Mouse (Mus musculus) thymus, postnatal 10 days (tissue): Measurements from ENCODE around the gene Narfl.
A peak's percentile ranks its signal among the peaks of the same experiment; 100 is the strongest.
"Not testable (repeated sequence)": the region's sequence is repeated elsewhere in the genome, so short reads cannot be mapped to it uniquely, and the experiment has no call there.

ENCODE experiments used
- DNase-seq, 2 experiments: peaks; one replicate each; pipeline ENCODE4 v3.0.0; 2021; ENCODE audit warnings: low spot score in 2 of 2

Narfl gene

GRCm38 (mm10) chr17:25802825-25803517 is 29.4 kb downstream of the Narfl start:
- DNase-seq: no peak

- DNase-seq: no peak
Measured at GRCm38 (mm10) chr17:25806507-25806906, 32.9 kb downstream of the Narfl start.

GRCm38 (mm10) chr17:25807452-25807851 is 33.9 kb downstream of the Narfl start:
- not testable (repeated sequence) for DNase-seq

GRCm38 (mm10) chr17:25808028-25808427 is 34.5 kb downstream of the Narfl start:
- DNase-seq: no peak

GRCm38 (mm10) chr17:25808789-25809605 is 35.4 kb downstream of the Narfl start, which contains the start of gene Fbxl16:
TSS of gene Fbxl16 (plus strand) at chr17:25809085.
- no peak for DNase-seq

GRCm38 (mm10) chr17:25809606-25810340 is 36.2 kb downstream of the Narfl start:
- DNase-seq: no peak

- DNase-seq: no peak
Measured at GRCm38 (mm10) chr17:25810890-25811289, 37.3 kb downstream of the Narfl start.

- DNase-seq: peak in 1 of 2 experiments; percentile 82
Measured at GRCm38 (mm10) chr17:25813471-25813870, 39.9 kb downstream of the Narfl start.

- no peak for DNase-seq
Measured at GRCm38 (mm10) chr17:25817662-25818061, 44.1 kb downstream of the Narfl start.

GRCm38 (mm10) chr17:25818851-25819780 is 45.5 kb downstream of the Narfl start:
- no peak for DNase-seq

GRCm38 (mm10) chr17:25823452-25823851 is 49.9 kb downstream of the Narfl start, which contains the start of gene Wdr24:
TSS of gene Wdr24 (plus strand) at chr17:25823627.
- peak; percentile 62 to 82 for DNase-seq

GRCm38 (mm10) chr17:25824362-25825142 is 51.0 kb downstream of the Narfl start:
- DNase-seq: no peak

- DNase-seq: no peak
Measured at GRCm38 (mm10) chr17:25825311-25825710, 51.7 kb downstream of the Narfl start.

GRCm38 (mm10) chr17:25825984-25826570 is 52.5 kb downstream of the Narfl start:
- no peak for DNase-seq

- DNase-seq: no peak
Measured at GRCm38 (mm10) chr17:25827011-25827410, 53.4 kb downstream of the Narfl start.

- no peak for DNase-seq
Measured at GRCm38 (mm10) chr17:25827546-25828222, 54.1 kb downstream of the Narfl start.

- no peak for DNase-seq
Measured at GRCm38 (mm10) chr17:25828223-25828594, 54.6 kb downstream of the Narfl start.

- DNase-seq: peak; percentile 66 to 68
Measured at GRCm38 (mm10) chr17:25828712-25829557, 55.4 kb downstream of the Narfl start, which contains the start of gene Jmjd8. TSS of gene Jmjd8 (plus strand) at chr17:25828867.
